Mouse (Mus musculus): ENCODE measurements at regions not wholly inside any gene's neighbourhood (a gene's known extent, or its start where the extent isn't known, plus 50 kb on each side); places are given as distances from the start of the nearest gene placed in this dataset.

DNA sequence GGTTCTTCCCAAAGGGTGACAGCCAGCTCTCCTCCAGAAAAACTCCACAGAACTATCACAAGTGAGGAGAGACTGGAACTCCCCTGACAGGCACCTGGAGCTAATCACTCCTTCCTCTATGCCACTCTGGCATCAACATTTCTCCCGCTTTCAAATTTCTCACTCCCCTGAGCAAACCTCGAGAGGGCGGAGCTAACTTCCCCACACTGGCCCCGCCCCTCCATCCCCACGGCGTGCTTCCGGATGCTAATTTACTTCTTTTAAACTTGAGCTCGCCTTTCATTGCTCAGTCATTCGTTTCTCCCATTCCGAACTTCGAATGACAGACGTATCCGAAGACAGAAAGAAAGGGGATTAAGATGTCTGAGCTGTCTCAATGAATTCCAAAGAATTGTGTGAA, 87.8 kb upstream of the Ado start:
- H3K27me3 ChIP-seq: no peaks in the 10 kb centered on the region
- peaks cover 5% of the 10 kb centered on the region; the same call in 1 of the 2 replicates for H3K4me1 ChIP-seq
- H3K4me3 ChIP-seq: 0 out of 2 replicates have a peak overlapping the region, but pooled peaks have one; percentile 3
- peak overlapping the region; percentile 37 for H3K4me2 ChIP-seq
- WGBS: 8% methylated on average over 13 of the region's 13 CpGs
- H3K36me3 ChIP-seq: no peaks in the 10 kb centered on the region
- H3K9ac ChIP-seq: no peak overlapping the region
- no peak overlapping the region for H3K27ac ChIP-seq
- no peaks in the 10 kb centered on the region for H3K9me3 ChIP-seq
- no peak for ATAC-seq (ENCODE audit: borderline replicate concordance, extremely low read depth, low FRiP score, low TSS enrichment)

GRCm38 (mm10) chr10:67634795-67635194, 86.0 kb upstream of the Ado start:
- no peak for ATAC-seq (ENCODE audit: borderline replicate concordance, extremely low read depth, low FRiP score, low TSS enrichment)

GRCm38 (mm10) chr10:67633063-67633462, 84.3 kb upstream of the Ado start:
- no peak for ATAC-seq (ENCODE audit: borderline replicate concordance, extremely low read depth, low FRiP score, low TSS enrichment)
- WGBS: 92% methylated on average over 7 of the region's 7 CpGs
- Histone ChIP-seq H3K27ac (no peak overlapping the region), H3K9ac (no peak overlapping the region), H3K9me3 (no peaks in the 10 kb centered on the region), H3K4me2 (no peak overlapping the region), H3K4me1 (peaks cover 5% of the 10 kb centered on the region; the same call in 1 of the 2 replicates), H3K27me3 (no peaks in the 10 kb centered on the region), H3K4me3 (no peak overlapping the region), H3K36me3 (no peaks in the 10 kb centered on the region)

More at GRCm38 (mm10) chr10:67634795-67635194, 86.0 kb upstream of the Ado start:
- no peaks in the 10 kb centered on the region for H3K27me3 ChIP-seq
- no peak overlapping the region for H3K4me2 ChIP-seq
- H3K4me1 ChIP-seq: peaks cover 5% of the 10 kb centered on the region; the same call in 1 of the 2 replicates
- H3K9me3 ChIP-seq: no peaks in the 10 kb centered on the region
- H3K36me3 ChIP-seq: no peaks in the 10 kb centered on the region
- 54% methylated on average over 4 of the region's 4 CpGs for WGBS
- H3K4me3 ChIP-seq: no peak overlapping the region
- no peak overlapping the region for H3K9ac ChIP-seq
- no peak overlapping the region for H3K27ac ChIP-seq

- Histone ChIP-seq H3K4me3 (no peak overlapping the region), H3K27me3 (no peaks in the 10 kb centered on the region), H3K4me2 (no peak overlapping the region), H3K4me1 (no peaks in the 10 kb centered on the region), H3K27ac (no peak overlapping the region), H3K9me3 (no peaks in the 10 kb centered on the region), H3K9ac (no peak overlapping the region), H3K36me3 (no peaks in the 10 kb centered on the region)
- WGBS: 70% methylated on average over 12 of the region's 12 CpGs
- no peak for ATAC-seq (ENCODE audit: borderline replicate concordance, extremely low read depth, low FRiP score, low TSS enrichment)
Measured at GRCm38 (mm10) chr10:67623338-67623737, 74.6 kb upstream of the Ado start.

DNA sequence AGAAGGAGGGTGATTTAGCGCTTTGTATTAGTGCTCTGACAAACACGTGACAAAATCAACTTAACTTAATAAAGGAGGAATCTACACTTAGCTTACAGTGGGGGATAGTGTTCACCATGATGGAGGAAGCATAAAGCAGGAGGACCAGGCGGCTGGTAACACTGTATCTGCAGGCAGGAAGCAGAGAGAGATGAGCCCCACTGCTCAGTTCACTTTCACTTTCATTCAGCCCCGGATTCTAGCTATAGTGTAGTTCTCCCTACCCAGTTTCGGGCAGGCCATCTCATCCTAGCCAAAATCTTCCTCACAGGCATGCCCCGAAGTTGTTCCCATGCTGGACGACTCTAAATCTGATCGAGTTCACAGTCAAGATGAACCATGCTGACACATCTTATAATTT, 71.3 kb upstream of the Ado start:
- no peaks in the 10 kb centered on the region for H3K36me3 ChIP-seq
- H3K4me2 ChIP-seq: no peak overlapping the region
- H3K4me3 ChIP-seq: no peak overlapping the region
- H3K27ac ChIP-seq: no peak overlapping the region
- no peaks in the 10 kb centered on the region for H3K9me3 ChIP-seq
- no peak for ATAC-seq (ENCODE audit: borderline replicate concordance, extremely low read depth, low FRiP score, low TSS enrichment)
- H3K9ac ChIP-seq: no peak overlapping the region
- 77% methylated on average over 8 of the region's 8 CpGs for WGBS
- H3K27me3 ChIP-seq: no peaks in the 10 kb centered on the region
- H3K4me1 ChIP-seq: no peaks in the 10 kb centered on the region

- 75% methylated on average over 5 of the region's 5 CpGs for WGBS
- Histone ChIP-seq H3K36me3 (no peaks in the 10 kb centered on the region), H3K9me3 (no peaks in the 10 kb centered on the region), H3K27me3 (no peaks in the 10 kb centered on the region), H3K4me3 (no peak overlapping the region), H3K4me2 (no peak overlapping the region), H3K9ac (no peak overlapping the region), H3K27ac (no peak overlapping the region), H3K4me1 (no peaks in the 10 kb centered on the region)
- no peak for ATAC-seq (ENCODE audit: borderline replicate concordance, extremely low read depth, low FRiP score, low TSS enrichment)
Measured at GRCm38 (mm10) chr10:67618112-67618511, 69.4 kb upstream of the Ado start.

- Histone ChIP-seq H3K27me3 (no peaks in the 10 kb centered on the region), H3K4me2 (no peak overlapping the region), H3K36me3 (no peaks in the 10 kb centered on the region), H3K27ac (no peak overlapping the region), H3K9me3 (no peaks in the 10 kb centered on the region), H3K9ac (no peak overlapping the region), H3K4me1 (no peaks in the 10 kb centered on the region), H3K4me3 (no peak overlapping the region)
- no peak for ATAC-seq (ENCODE audit: borderline replicate concordance, extremely low read depth, low FRiP score, low TSS enrichment)
- WGBS: 73% methylated on average over 3 of the region's 3 CpGs
Measured at GRCm38 (mm10) chr10:67615016-67615415, 66.3 kb upstream of the Ado start.

DNA sequence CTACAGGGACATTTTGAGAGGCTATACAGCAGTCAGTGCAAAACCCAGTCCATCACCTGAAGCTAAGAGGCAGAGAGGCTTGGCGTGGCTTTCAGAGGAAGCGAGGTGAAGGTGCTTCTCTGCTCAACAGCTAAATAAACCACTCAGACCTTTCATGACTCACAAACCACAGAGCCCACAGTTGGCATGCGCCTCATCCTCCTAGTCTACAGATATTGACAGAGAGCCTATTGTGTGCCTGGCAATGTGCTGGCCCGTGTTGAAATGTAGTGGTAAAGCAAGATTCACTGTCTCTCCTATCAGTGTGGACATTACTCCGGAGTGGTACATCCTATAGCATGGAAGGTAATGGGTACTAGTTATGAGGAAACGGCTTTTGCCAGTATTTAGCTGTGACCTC, 61.9 kb upstream of the Ado start:
- Histone ChIP-seq H3K4me1 (peaks cover 6% of the 10 kb centered on the region; the same call in 1 of the 2 replicates), H3K27ac (no peak overlapping the region), H3K27me3 (no peaks in the 10 kb centered on the region), H3K36me3 (no peaks in the 10 kb centered on the region), H3K9ac (no peak overlapping the region), H3K4me2 (no peak overlapping the region), H3K9me3 (no peaks in the 10 kb centered on the region), H3K4me3 (no peak overlapping the region)
- 76% methylated on average over 6 of the region's 6 CpGs for WGBS
- no peak for ATAC-seq (ENCODE audit: borderline replicate concordance, extremely low read depth, low FRiP score, low TSS enrichment)

DNA sequence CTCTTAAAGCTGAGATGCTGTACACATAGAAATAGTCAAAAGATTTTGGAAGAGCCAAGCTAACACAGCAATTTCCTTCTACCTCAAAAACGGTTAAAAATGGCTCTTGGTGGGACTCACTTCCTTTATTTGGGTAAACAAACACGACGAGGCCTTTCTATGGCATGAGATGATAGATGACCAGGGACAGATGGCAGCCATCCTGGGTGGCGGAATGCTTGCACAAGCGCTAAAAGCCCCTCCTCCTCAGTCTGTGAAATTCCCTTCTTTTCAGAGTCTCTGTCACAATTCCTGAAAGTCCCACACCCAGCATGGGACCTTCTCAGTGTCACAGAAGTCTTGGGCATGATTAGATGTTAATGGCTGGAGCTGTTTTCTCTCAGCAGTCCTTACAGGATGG, 59.3 kb upstream of the Ado start:
- Histone ChIP-seq H3K4me2 (no peak overlapping the region), H3K4me3 (no peak overlapping the region), H3K9me3 (no peaks in the 10 kb centered on the region), H3K27me3 (no peaks in the 10 kb centered on the region), H3K27ac (peak overlapping the region; percentile 29; the same call in 1 of the 2 replicates), H3K4me1 (peaks cover 6% of the 10 kb centered on the region; the same call in 1 of the 2 replicates), H3K9ac (no peak overlapping the region), H3K36me3 (no peaks in the 10 kb centered on the region)
- peak; percentile 62; the same call in 1 of the 2 replicates for ATAC-seq (ENCODE audit: borderline replicate concordance, extremely low read depth, low FRiP score, low TSS enrichment)
- 14% methylated on average over 5 of the region's 5 CpGs for WGBS

GRCm38 (mm10) chr10:67607297-67608032, 58.7 kb upstream of the Ado start:
- no peaks in the 10 kb centered on the region for H3K27me3 ChIP-seq
- WGBS: 25% methylated on average over 9 of the region's 9 CpGs
- peaks cover 6% of the 10 kb centered on the region; the same call in 1 of the 2 replicates for H3K4me1 ChIP-seq
- no peaks in the 10 kb centered on the region for H3K36me3 ChIP-seq
- no peak overlapping the region for H3K9ac ChIP-seq
- H3K9me3 ChIP-seq: no peaks in the 10 kb centered on the region
- H3K27ac ChIP-seq: peak overlapping the region; percentile 29; the same call in 1 of the 2 replicates
- no peak overlapping the region for H3K4me2 ChIP-seq
- no peak overlapping the region for H3K4me3 ChIP-seq
- peak; percentile 46; the same call in 1 of the 2 replicates for ATAC-seq (ENCODE audit: borderline replicate concordance, extremely low read depth, low FRiP score, low TSS enrichment)

- Histone ChIP-seq H3K4me1 (peaks cover 6% of the 10 kb centered on the region; the same call in 1 of the 2 replicates), H3K4me3 (no peak overlapping the region), H3K36me3 (no peaks in the 10 kb centered on the region), H3K4me2 (no peak overlapping the region), H3K9me3 (no peaks in the 10 kb centered on the region), H3K27me3 (no peaks in the 10 kb centered on the region), H3K27ac (no peak overlapping the region), H3K9ac (no peak overlapping the region)
- WGBS: 69% methylated on average over 1 of the region's 1 CpGs
- no peak for ATAC-seq (ENCODE audit: borderline replicate concordance, extremely low read depth, low FRiP score, low TSS enrichment)
Measured at GRCm38 (mm10) chr10:67606739-67607138, 58.0 kb upstream of the Ado start.

GRCm38 (mm10) chr10:67599390-67599789, 50.6 kb upstream of the Ado start:
- Histone ChIP-seq H3K27me3 (no peaks in the 10 kb centered on the region), H3K4me2 (no peak overlapping the region), H3K27ac (no peak overlapping the region), H3K9ac (no peak overlapping the region), H3K4me3 (no peak overlapping the region), H3K4me1 (no peaks in the 10 kb centered on the region; the same call in 1 of the 2 replicates), H3K9me3 (no peaks in the 10 kb centered on the region), H3K36me3 (no peaks in the 10 kb centered on the region)
- no peak for ATAC-seq (ENCODE audit: borderline replicate concordance, extremely low read depth, low FRiP score, low TSS enrichment)
- WGBS: 93% methylated on average over 7 of the region's 7 CpGs

Data from lung, embryonic 15.5 days (tissue).